Mouse (Mus musculus): ENCODE measurements around the gene Rab40c. TPM values are rescaled to one million over a fixed set of nuclear protein-coding genes. Genes with fewer than 3 reads are reported as not detected.

Gene Rab40c
- 9.9 and 11.8 TPM in 2 replicates for polyA plus RNA-seq (2016; fragmentation: Nextera tagmentation; extraction: Ambion mirVana)

- H3K4me3 ChIP-seq, result peak within 1 kb of the TSS; percentile 94
- peaks cover 58% of the 10 kb centered on the region for H3K4me1 ChIP-seq
- peaks cover 10% of the 10 kb centered on the region; the same call in 1 of the 2 replicates for H3K36me3 ChIP-seq
- H3K27ac ChIP-seq, result peak within 1 kb of the TSS; percentile 94
- WGBS (ENCODE audit: insufficient replicate concordance), result under 1% methylated on average over 53 of the region's 78 CpGs
- H3K9ac ChIP-seq, result peak within 1 kb of the TSS; percentile 90
- no peak for ATAC-seq
- H3K9me3 ChIP-seq (replicated peaks), result no peaks in the 10 kb centered on the region
- H3K27me3 ChIP-seq (replicated peaks), result no peaks in the 10 kb centered on the region
- H3K4me2 ChIP-seq, result peak within 1 kb of the TSS; percentile 94
Measured at GRCm38 (mm10) chr17:25919144-25919785, at the start of gene Rab40c. Gene Rab40c, minus strand, starts transcription at chr17:25919727.

GRCm38 (mm10) chr17:25968176-25968575, 48.6 kb upstream of the Rab40c start:
- H3K4me1 ChIP-seq, result peaks cover 68% of the 10 kb centered on the region
- H3K9me3 ChIP-seq (replicated peaks), result no peaks in the 10 kb centered on the region
- no peaks in the 10 kb centered on the region for H3K27me3 ChIP-seq (replicated peaks)
- no peak overlapping the region for H3K9ac ChIP-seq
- 41% methylated on average over 1 of the region's 1 CpGs for WGBS (ENCODE audit: insufficient replicate concordance)
- H3K4me3 ChIP-seq, result no peak overlapping the region
- peak; percentile 76 for ATAC-seq
- H3K27ac ChIP-seq, result peak overlapping the region; percentile 5
- H3K4me2 ChIP-seq, result peak overlapping the region; percentile 8; the same call in 1 of the 2 replicates
- peaks cover 40% of the 10 kb centered on the region for H3K36me3 ChIP-seq

- 60% methylated on average over 3 of the region's 3 CpGs for WGBS (ENCODE audit: insufficient replicate concordance)
- Histone ChIP-seq H3K9me3 (replicated peaks) (no peaks in the 10 kb centered on the region), H3K4me1 (peaks cover 68% of the 10 kb centered on the region), H3K36me3 (peaks cover 40% of the 10 kb centered on the region), H3K4me2 (no peak overlapping the region; the same call in 1 of the 2 replicates), H3K9ac (no peak overlapping the region), H3K27ac (peak overlapping the region; percentile 5), H3K27me3 (replicated peaks) (no peaks in the 10 kb centered on the region), H3K4me3 (no peak overlapping the region)
- no peak for ATAC-seq
Measured at GRCm38 (mm10) chr17:25967652-25968051, 48.1 kb upstream of the Rab40c start.

GRCm38 (mm10) chr17:25964271-25964670, 44.7 kb upstream of the Rab40c start:
- 82% methylated on average over 7 of the region's 7 CpGs for WGBS (ENCODE audit: insufficient replicate concordance)
- peak overlapping the region; percentile 94 for H3K27ac ChIP-seq
- H3K9ac ChIP-seq, result peak overlapping the region; percentile 65; the same call in 1 of the 2 replicates
- no peak overlapping the region for H3K4me3 ChIP-seq
- H3K4me2 ChIP-seq, result peak overlapping the region; percentile 66; the same call in 1 of the 2 replicates
- peaks cover 82% of the 10 kb centered on the region for H3K4me1 ChIP-seq
- ATAC-seq, result no peak
- no peaks in the 10 kb centered on the region for H3K9me3 ChIP-seq (replicated peaks)
- H3K36me3 ChIP-seq, result peaks cover 58% of the 10 kb centered on the region
- H3K27me3 ChIP-seq (replicated peaks), result no peaks in the 10 kb centered on the region

GRCm38 (mm10) chr17:25962413-25962905, 42.9 kb upstream of the Rab40c start:
- H3K27me3 ChIP-seq (replicated peaks), result no peaks in the 10 kb centered on the region
- H3K4me2 ChIP-seq, result peak overlapping the region; percentile 66
- H3K36me3 ChIP-seq, result peaks cover 75% of the 10 kb centered on the region
- H3K9ac ChIP-seq, result peak overlapping the region; percentile 65
- H3K9me3 ChIP-seq (replicated peaks), result no peaks in the 10 kb centered on the region
- ATAC-seq, result no peak
- H3K27ac ChIP-seq, result peak overlapping the region; percentile 94
- WGBS (ENCODE audit: insufficient replicate concordance), result 81% methylated on average over 7 of the region's 7 CpGs
- peak overlapping the region; percentile 49 for H3K4me3 ChIP-seq
- peaks cover 65% of the 10 kb centered on the region for H3K4me1 ChIP-seq

GRCm38 (mm10) chr17:25961566-25961965, 42.0 kb upstream of the Rab40c start:
- 40% methylated on average over 5 of the region's 5 CpGs for WGBS (ENCODE audit: insufficient replicate concordance)
- no peaks in the 10 kb centered on the region for H3K27me3 ChIP-seq (replicated peaks)
- H3K9me3 ChIP-seq (replicated peaks), result no peaks in the 10 kb centered on the region
- H3K9ac ChIP-seq, result peak overlapping the region; percentile 65
- H3K4me3 ChIP-seq, result peak overlapping the region; percentile 49
- peaks cover 77% of the 10 kb centered on the region for H3K36me3 ChIP-seq
- peak; percentile 98 for ATAC-seq
- H3K4me2 ChIP-seq, result peak overlapping the region; percentile 66
- H3K4me1 ChIP-seq, result peaks cover 59% of the 10 kb centered on the region
- peak overlapping the region; percentile 94 for H3K27ac ChIP-seq

- H3K27ac ChIP-seq, result peak overlapping the region; percentile 94
- peaks cover 63% of the 10 kb centered on the region for H3K4me1 ChIP-seq
- peaks cover 68% of the 10 kb centered on the region for H3K36me3 ChIP-seq
- H3K9me3 ChIP-seq (replicated peaks), result no peaks in the 10 kb centered on the region
- peaks cover 1% of the 10 kb centered on the region; the same call in 1 of the 2 replicates for H3K27me3 ChIP-seq (replicated peaks)
- H3K4me3 ChIP-seq, result no peak overlapping the region
- H3K9ac ChIP-seq, result peak overlapping the region; percentile 65
- WGBS (ENCODE audit: insufficient replicate concordance), result 88% methylated on average over 23 of the region's 23 CpGs
- no peak overlapping the region; the same call in 1 of the 2 replicates for H3K4me2 ChIP-seq
- no peak for ATAC-seq
Measured at GRCm38 (mm10) chr17:25959630-25960467, 40.3 kb upstream of the Rab40c start.

GRCm38 (mm10) chr17:25958771-25959494, 39.4 kb upstream of the Rab40c start:
- no peak overlapping the region for H3K4me2 ChIP-seq
- H3K27ac ChIP-seq, result peak overlapping the region; percentile 53
- no peak overlapping the region for H3K9ac ChIP-seq
- no peak for ATAC-seq
- H3K4me1 ChIP-seq, result peaks cover 57% of the 10 kb centered on the region
- WGBS (ENCODE audit: insufficient replicate concordance), result 92% methylated on average over 11 of the region's 11 CpGs
- H3K36me3 ChIP-seq, result peaks cover 59% of the 10 kb centered on the region
- no peak overlapping the region for H3K4me3 ChIP-seq
- H3K9me3 ChIP-seq (replicated peaks), result no peaks in the 10 kb centered on the region
- H3K27me3 ChIP-seq (replicated peaks), result peaks cover 10% of the 10 kb centered on the region

- no peak for ATAC-seq
- no peaks in the 10 kb centered on the region for H3K9me3 ChIP-seq (replicated peaks)
- H3K27me3 ChIP-seq (replicated peaks), result peaks cover 23% of the 10 kb centered on the region
- H3K4me3 ChIP-seq, result no peak overlapping the region
- no peak overlapping the region for H3K9ac ChIP-seq
- 97% methylated on average over 14 of the region's 14 CpGs for WGBS (ENCODE audit: insufficient replicate concordance)
- peaks cover 46% of the 10 kb centered on the region for H3K36me3 ChIP-seq
- peaks cover 44% of the 10 kb centered on the region for H3K4me1 ChIP-seq
- H3K27ac ChIP-seq, result peak overlapping the region; percentile 53; the same call in 1 of the 2 replicates
- no peak overlapping the region for H3K4me2 ChIP-seq
Measured at GRCm38 (mm10) chr17:25957586-25958051, 38.1 kb upstream of the Rab40c start.

- no peaks in the 10 kb centered on the region for H3K9me3 ChIP-seq (replicated peaks)
- WGBS (ENCODE audit: insufficient replicate concordance), result 87% methylated on average over 7 of the region's 7 CpGs
- no peak overlapping the region for H3K4me2 ChIP-seq
- H3K27me3 ChIP-seq (replicated peaks), result peaks cover 33% of the 10 kb centered on the region
- H3K9ac ChIP-seq, result no peak overlapping the region
- ATAC-seq, result no peak
- H3K36me3 ChIP-seq, result peaks cover 38% of the 10 kb centered on the region
- H3K4me1 ChIP-seq, result peaks cover 44% of the 10 kb centered on the region
- 0 out of 2 replicates have a peak overlapping the region, but pooled peaks have one; percentile 23 for H3K27ac ChIP-seq
- no peak overlapping the region for H3K4me3 ChIP-seq
Measured at GRCm38 (mm10) chr17:25956631-25957030, 37.1 kb upstream of the Rab40c start.

- H3K27ac ChIP-seq, result 0 out of 2 replicates have a peak overlapping the region, but pooled peaks have one; percentile 23
- WGBS (ENCODE audit: insufficient replicate concordance), result 77% methylated on average over 7 of the region's 7 CpGs
- H3K4me3 ChIP-seq, result no peak overlapping the region
- no peak overlapping the region for H3K4me2 ChIP-seq
- peaks cover 37% of the 10 kb centered on the region for H3K27me3 ChIP-seq (replicated peaks)
- 0 out of 2 replicates have a peak overlapping the region, but pooled peaks have one; percentile 8 for H3K9ac ChIP-seq
- H3K36me3 ChIP-seq, result peaks cover 38% of the 10 kb centered on the region
- no peak for ATAC-seq
- peaks cover 44% of the 10 kb centered on the region for H3K4me1 ChIP-seq
- H3K9me3 ChIP-seq (replicated peaks), result no peaks in the 10 kb centered on the region
Measured at GRCm38 (mm10) chr17:25956201-25956600, 36.7 kb upstream of the Rab40c start.
